ENCODE assay signal across 14 mouse cellular contexts in genomic region chr7:51617941-51618340, GRCm38 (mm10). TPM values are rescaled to one million over a fixed set of nuclear protein-coding genes. Genes with fewer than 3 reads are reported as not detected.
DNase-seq lines count a peak whose midpoint lies in the region; ATAC-seq and TF ChIP-seq lines count a peak whose summit lies in the region.
"Had no signal": no experiment of that assay in that cellular context is flagged by ENCODE, and none has a peak within 500 bp of the region (broad histone marks: within the 10 kb centered on the region; RNA-seq: fewer than 3 reads in every experiment).

No protein-coding gene starts in this region.

- peaks cover 3% of the 10 kb centered on the region; the same call in 1 of the 2 replicates for H3K4me1 ChIP-seq in midbrain, postnatal 0 days (ENCODE audit: insufficient read depth, low read length)
- H3K4me1 ChIP-seq: embryonic facial prominence, embryonic 15.5 days had no signal

- H3K27ac ChIP-seq in midbrain, postnatal 0 days (ENCODE audit: low read depth, low read length): 0 out of 2 replicates have a peak overlapping the region, but pooled peaks have one; percentile 38
- H3K27ac ChIP-seq: embryonic facial prominence, embryonic 15.5 days; limb, embryonic 15.5 days had no signal

- no peak overlapping the region for H3K4me2 ChIP-seq in midbrain, postnatal 0 days (ENCODE audit: low read depth, low read length, poor library complexity, severe bottlenecking)
- H3K4me2 ChIP-seq: embryonic facial prominence, embryonic 15.5 days; limb, embryonic 15.5 days had no signal

- no peaks in the 10 kb centered on the region for H3K36me3 ChIP-seq in midbrain, postnatal 0 days (ENCODE audit: insufficient read depth, low read length)
- H3K36me3 ChIP-seq: embryonic facial prominence, embryonic 15.5 days; limb, embryonic 15.5 days had no signal

- H3K27me3 ChIP-seq in midbrain, postnatal 0 days (ENCODE audit: insufficient read depth, low read length): 0 out of 2 replicates have a peak, but pooled peaks cover 8% of the 10 kb centered on the region

- peak; percentile 76 for DNase-seq in cerebellum, adult 9-10 months
- no peak for DNase-seq in cerebellum, adult 18-20 months
- peak; percentile 3 for DNase-seq in kidney, postnatal 14 days
- no peak for DNase-seq in kidney, postnatal 4 days
- DNase-seq in brain, embryonic 14.5 days (ENCODE audit: low read depth): peak; percentile 90
- DNase-seq in midbrain, postnatal 0 days (ENCODE audit: low spot score): peak; percentile 84
- no peak for DNase-seq in left cerebral cortex, adult 18-20 months (ENCODE audit: low spot score in 2 of 2)
- no peak for DNase-seq in left cerebral cortex, adult 8-10 months (ENCODE audit: low spot score in 2 of 2)
- DNase-seq: adrenal gland, adult 8-10 months had no signal

- no peak overlapping the region for H3K4me3 ChIP-seq in midbrain, postnatal 0 days (ENCODE audit: low read depth, low read length)
- H3K4me3 ChIP-seq: embryonic facial prominence, embryonic 15.5 days; limb, embryonic 15.5 days had no signal

- no peak for ATAC-seq in midbrain, postnatal 0 days (ENCODE audit: low FRiP score)

- no peak overlapping the region for H3K9ac ChIP-seq in midbrain, postnatal 0 days (replicated peaks; ENCODE audit: low read length, poor library complexity, severe bottlenecking)
- H3K9ac ChIP-seq: embryonic facial prominence, embryonic 15.5 days; limb, embryonic 15.5 days had no signal

- TF ChIP-seq POLR2A in brain, embryonic 14.5 days (IDR thresholded peaks at IDR 0.05; ENCODE audit: borderline replicate concordance, extremely low read depth, insufficient read depth, insufficient read length, poor library complexity, severe bottlenecking): no peak

- no peaks in the 10 kb centered on the region for H3K9me3 ChIP-seq in midbrain, postnatal 0 days (ENCODE audit: low read length)
- H3K9me3 ChIP-seq: embryonic facial prominence, embryonic 15.5 days; limb, embryonic 15.5 days had no signal

- TF ChIP-seq CTCF in brain, embryonic 14.5 days (IDR thresholded peaks at IDR 0.05; ENCODE audit: borderline replicate concordance, extremely low read depth, insufficient read depth, insufficient read length): no peak
- TF ChIP-seq CTCF in midbrain, postnatal 0 days (IDR thresholded peaks at IDR 0.05): peak; percentile 78

RNA-seq across cellular contexts. Expression of gene Slc17a6, which starts 3.9 kb away (rescaled TPM):
- polyA plus RNA-seq in brain, embryonic 14.5 days (2012; rRNA removed): 38.0 and 61.8 TPM in 2 replicates
- 214 and 225 TPM in 2 replicates for total RNA-seq in midbrain, postnatal 0 days (2014; rRNA removed)
- 161 and 162 TPM in 2 replicates for polyA plus RNA-seq in midbrain, postnatal 0 days (2015; fragmentation: Nextera tagmentation; extraction: Ambion mirVana)
- 10 to 100 TPM; 28.4 to 34.3 TPM for total RNA-seq in left cerebral cortex, adult 18-20 months (2021)
- total RNA-seq in left cerebral cortex, adult 8-10 months (2022): 10 to 100 TPM; 23.8 to 31.9 (median 27.2) TPM
- total RNA-seq: heart, adult 18-20 months had no signal
- polyA plus RNA-seq: kidney, embryonic 16.5 days; small intestine, adult 2 months had no signal

Comparison
In these comparisons a context has a peak if more than half of its experiments do, and no peak if none do; other contexts are left out.
1. DNase-seq: peak in cerebellum, adult 9-10 months (single experiment), kidney, postnatal 14 days (single experiment), brain, embryonic 14.5 days (single experiment) and midbrain, postnatal 0 days (single experiment); none in cerebellum, adult 18-20 months (0 of 2), kidney, postnatal 4 days (0 of 2), left cerebral cortex, adult 18-20 months (0 of 2) and left cerebral cortex, adult 8-10 months (0 of 2).